Mouse (Mus musculus) cerebellum, adult (tissue): Measurements from ENCODE around the gene Pnkd.
"Not testable (repeated sequence)": the region's sequence is repeated elsewhere in the genome, so short reads cannot be mapped to it uniquely, and the experiment has no call there.

Experiments
- ATAC-seq: cut with Nextera tagmentation; 2 replicates; pipeline ENCODE4 v1.9.2; 2017; ENCODE audit warnings: mild to moderate bottlenecking, moderate library complexity, mixed read lengths; ENCODE audit not compliant: insufficient number of reproducible peaks, low FRiP score, low TSS enrichment

Pnkd gene

GRCm38 (mm10) chr1:74316114-74316827 lies 31.5 kb downstream of the Pnkd start:
- ATAC-seq, result no peak

GRCm38 (mm10) chr1:74318711-74319110 lies 34.0 kb downstream of the Pnkd start:
- no peak for ATAC-seq

- no peak for ATAC-seq
Measured at GRCm38 (mm10) chr1:74321396-74321795, 36.7 kb downstream of the Pnkd start.

GRCm38 (mm10) chr1:74326916-74327315 lies 42.2 kb downstream of the Pnkd start:
- ATAC-seq, result not testable (repeated sequence)

- no peak for ATAC-seq
Measured at GRCm38 (mm10) chr1:74329899-74330431, 45.2 kb downstream of the Pnkd start.

- ATAC-seq, result no peak
Measured at GRCm38 (mm10) chr1:74331046-74331681, 46.4 kb downstream of the Pnkd start.

GRCm38 (mm10) chr1:74332241-74332763 lies 47.6 kb downstream of the Pnkd start:
- ATAC-seq, result peak; percentile 90

- ATAC-seq, result no peak
Measured at GRCm38 (mm10) chr1:74332930-74333329, 48.2 kb downstream of the Pnkd start.

- no peak for ATAC-seq
Measured at GRCm38 (mm10) chr1:74334607-74335006, 49.9 kb downstream of the Pnkd start.

GRCm38 (mm10) chr1:74335033-74335432 lies 50.3 kb downstream of the Pnkd start:
- no peak for ATAC-seq

- no peak for ATAC-seq
Measured at GRCm38 (mm10) chr1:74335436-74336170, 50.9 kb downstream of the Pnkd start.

GRCm38 (mm10) chr1:74337241-74337771 lies 52.6 kb downstream of the Pnkd start:
- no peak for ATAC-seq

- no peak for ATAC-seq
Measured at GRCm38 (mm10) chr1:74338013-74338412, 53.3 kb downstream of the Pnkd start.

- no peak for ATAC-seq
Measured at GRCm38 (mm10) chr1:74338626-74339025, 53.9 kb downstream of the Pnkd start.

GRCm38 (mm10) chr1:74339917-74340316 lies 55.2 kb downstream of the Pnkd start:
- ATAC-seq, result no peak

- no peak for ATAC-seq
Measured at GRCm38 (mm10) chr1:74340361-74340764, 55.6 kb downstream of the Pnkd start.

- not testable (repeated sequence) for ATAC-seq
Measured at GRCm38 (mm10) chr1:74340992-74341391, 56.3 kb downstream of the Pnkd start.

- no peak for ATAC-seq
Measured at GRCm38 (mm10) chr1:74341898-74342297, 57.2 kb downstream of the Pnkd start.

GRCm38 (mm10) chr1:74342308-74342707 lies 57.6 kb downstream of the Pnkd start:
- no peak for ATAC-seq

- no peak for ATAC-seq
Measured at GRCm38 (mm10) chr1:74343161-74343560, 58.4 kb downstream of the Pnkd start.
